Mouse (Mus musculus): ENCODE measurements around the gene AC170998.1. TPM values are rescaled to one million over a fixed set of nuclear protein-coding genes. Genes with fewer than 3 reads are reported as not detected.

The AC170998.1 gene
- 5.7 TPM for polyA plus RNA-seq (2017; shearing (Covaris generic))

GRCm38 (mm10) chr17:28725783-28726182 lies at the start of gene AC170998.1:
Gene AC170998.1, plus strand, starts transcription at chr17:28726083.

GRCm38 (mm10) chr17:28689586-28690283 lies 36.1 kb upstream of the AC170998.1 start, which contains the start of gene Slc26a8:
Gene Slc26a8, minus strand, starts transcription at chr17:28690233.

GRCm38 (mm10) chr17:28690776-28691686 lies 34.9 kb upstream of the AC170998.1 start, which contains the start of gene Mapk14:
Gene Mapk14, plus strand, starts transcription at chr17:28691329.

DNA sequence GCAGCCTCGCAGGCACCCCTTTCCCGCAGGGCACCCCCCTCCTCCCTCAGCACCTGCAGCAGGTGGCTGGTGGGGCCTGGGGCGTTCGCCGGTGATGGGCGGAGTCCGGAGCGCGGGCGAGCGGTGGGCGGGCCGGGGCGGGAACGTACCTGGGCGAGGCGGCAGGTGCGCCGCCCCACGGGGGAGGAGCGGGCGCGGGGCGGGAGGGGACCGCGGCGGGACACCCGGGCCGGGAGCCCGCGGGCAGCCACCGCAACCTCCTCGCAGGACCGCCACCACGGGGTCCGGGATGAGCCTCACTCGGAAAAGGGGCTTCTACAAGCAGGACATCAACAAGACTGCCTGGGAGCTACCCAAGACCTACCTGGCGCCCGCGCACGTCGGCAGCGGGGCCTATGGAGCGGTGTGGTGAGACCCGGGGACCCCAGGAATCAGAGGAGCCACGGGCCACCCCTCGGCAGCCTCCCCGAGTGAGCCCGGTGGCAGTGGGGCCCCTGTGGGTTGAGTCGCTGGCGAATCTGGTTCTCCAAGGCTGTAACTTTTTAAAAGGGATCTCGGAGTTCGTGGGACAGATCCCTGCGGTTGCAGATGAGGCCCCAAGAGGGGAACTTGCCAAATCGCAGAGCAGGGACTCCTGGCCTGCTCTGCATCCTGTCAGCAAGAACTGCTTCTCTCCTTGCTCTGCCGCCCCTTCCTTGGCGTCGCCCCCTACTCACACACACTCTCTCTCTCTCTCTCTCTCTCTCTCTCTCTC lies 43.4 kb downstream of the AC170998.1 start, which contains the start of gene Mapk13:
TSS of gene Mapk13 (plus strand) at position 177 of the 754 bp plus-strand sequence.

Other genes starting within 250 kb of the AC170998.1 start
- 57.8 TPM for gene Fkbp5, start 208.6 kb upstream of the AC170998.1 start, polyA plus RNA-seq (2017; shearing (Covaris generic))
- gene Armc12, start 195.3 kb upstream of the AC170998.1 start, polyA plus RNA-seq (2017; shearing (Covaris generic)) = not detected
- gene Clpsl2, start 176.7 kb upstream of the AC170998.1 start, polyA plus RNA-seq (2017; shearing (Covaris generic)) = not detected
- gene Clps, start 165.3 kb upstream of the AC170998.1 start, polyA plus RNA-seq (2017; shearing (Covaris generic)) = 0.35 TPM
- gene Lhfpl5, start 150.4 kb upstream of the AC170998.1 start, polyA plus RNA-seq (2017; shearing (Covaris generic)) = 0.91 TPM
- 225 TPM for gene Srpk1, start 103.4 kb upstream of the AC170998.1 start, polyA plus RNA-seq (2017; shearing (Covaris generic))
- 0.38 TPM for gene Slc26a8, start 35.9 kb upstream of the AC170998.1 start, polyA plus RNA-seq (2017; shearing (Covaris generic))
- gene Mapk14, start 34.8 kb upstream of the AC170998.1 start, polyA plus RNA-seq (2017; shearing (Covaris generic)) = 103 TPM
- gene Mapk13, start 43.2 kb downstream of the AC170998.1 start, polyA plus RNA-seq (2017; shearing (Covaris generic)) = not detected
- gene Brpf3, start 75.0 kb downstream of the AC170998.1 start, polyA plus RNA-seq (2017; shearing (Covaris generic)) = 12.3 TPM
- not detected for gene Pnpla1, start 132.3 kb downstream of the AC170998.1 start, polyA plus RNA-seq (2017; shearing (Covaris generic))
- 2.6 TPM for gene 4930539E08Rik, start 189.2 kb downstream of the AC170998.1 start, polyA plus RNA-seq (2017; shearing (Covaris generic))
- gene Pxt1, start 217.8 kb downstream of the AC170998.1 start, polyA plus RNA-seq (2017; shearing (Covaris generic)) = not detected
- gene Kctd20, start 225.9 kb downstream of the AC170998.1 start, polyA plus RNA-seq (2017; shearing (Covaris generic)) = 76.3 TPM

Data from CD4-positive, CD25-positive, alpha-beta regulatory T cell (primary cell).